Mouse (Mus musculus): ENCODE results near the gene Iyd.

GRCm38 (mm10) chr10:3540003-3540827 lies at the start of gene Iyd:
- TF ChIP-seq CTCF (IDR thresholded peaks at IDR 0.05; ENCODE audit: low read depth) (no peak), EP300 (IDR thresholded peaks at IDR 0.05; ENCODE audit: low read depth) (no peak)
